Comparison of ENCODE assay signal across 8 mouse cellular contexts in genomic region chr13:45000836-45001227, GRCm38 (mm10). TPM values are rescaled to one million over a fixed set of nuclear protein-coding genes. Genes with fewer than 3 reads are reported as not detected.
DNase-seq lines count a peak whose midpoint lies in the region; ATAC-seq lines count a peak whose summit lies in the region.

No protein-coding gene starts in this region.

- peaks cover 5% of the 10 kb centered on the region; the same call in 1 of the 2 replicates for H3K4me1 ChIP-seq in forebrain, embryonic 11.5 days (replicated peaks; ENCODE audit: control insufficient read depth, insufficient read depth, low read length)
- peaks cover 29% of the 10 kb centered on the region for H3K4me1 ChIP-seq in hindbrain, embryonic 15.5 days (replicated peaks)
- peaks cover 34% of the 10 kb centered on the region for H3K4me1 ChIP-seq in liver, embryonic 13.5 days (replicated peaks)

- 23% methylated on average over 7 of the region's 7 CpGs for whole genome bisulfite sequencing in forebrain, embryonic 11.5 days
- WGBS in hindbrain, embryonic 15.5 days = 11% methylated on average over 7 of the region's 7 CpGs
- WGBS in liver, embryonic 13.5 days (ENCODE audit: insufficient replicate concordance) = 22% methylated on average over 7 of the region's 7 CpGs

- H3K9me3 ChIP-seq in forebrain, embryonic 11.5 days (ENCODE audit: control insufficient read depth, low read length) = no peaks in the 10 kb centered on the region
- H3K9me3 ChIP-seq in hindbrain, embryonic 15.5 days = no peaks in the 10 kb centered on the region
- no peaks in the 10 kb centered on the region for H3K9me3 ChIP-seq in liver, embryonic 13.5 days (replicated peaks)

- peak; percentile 32 to 34 for DNase-seq in right cerebral cortex, adult 2 months (ENCODE audit: low spot score in 2 of 2)
- no peak for DNase-seq in right cerebral cortex, postnatal 4 days
- DNase-seq in c-Kit-positive CD71-positive TER-119-negative erythroid progenitor cells, embryonic 14.5 days (ENCODE audit: low read depth) = peak; percentile 64
- peak; percentile 66 for DNase-seq in forebrain, embryonic 11.5 days (ENCODE audit: low spot score)
- peak; percentile 34 for DNase-seq in liver, embryonic 13.5 days
- peak; percentile 30 to 53 for DNase-seq in natural killer cell, adult 2 months (ENCODE audit: low spot score in 2 of 2)
- no peak for DNase-seq in testis, postnatal 14 days (ENCODE audit: low spot score)

- H3K36me3 ChIP-seq in forebrain, embryonic 11.5 days (ENCODE audit: control insufficient read depth, insufficient read depth, low read length) = no peaks in the 10 kb centered on the region
- no peaks in the 10 kb centered on the region for H3K36me3 ChIP-seq in hindbrain, embryonic 15.5 days
- peaks cover 6% of the 10 kb centered on the region for H3K36me3 ChIP-seq in liver, embryonic 13.5 days

- peak overlapping the region; percentile 79 for H3K4me3 ChIP-seq in forebrain, embryonic 11.5 days (ENCODE audit: low read depth, low read length)
- peak overlapping the region; percentile 68 for H3K4me3 ChIP-seq in hindbrain, embryonic 15.5 days
- H3K4me3 ChIP-seq in liver, embryonic 13.5 days (replicated peaks) = peak overlapping the region; percentile 88

- no peak for ATAC-seq in forebrain, embryonic 11.5 days (replicated peaks; ENCODE audit: low FRiP score)
- no peak for ATAC-seq in hindbrain, embryonic 15.5 days (ENCODE audit: low FRiP score, low read depth)
- ATAC-seq in liver, embryonic 13.5 days (ENCODE audit: low read depth) = no peak

- H3K27me3 ChIP-seq in forebrain, embryonic 11.5 days (ENCODE audit: control insufficient read depth, insufficient read depth, low read length) = no peaks in the 10 kb centered on the region
- H3K27me3 ChIP-seq in hindbrain, embryonic 15.5 days = no peaks in the 10 kb centered on the region
- H3K27me3 ChIP-seq in liver, embryonic 13.5 days = no peaks in the 10 kb centered on the region

- peak overlapping the region; percentile 84 for H3K4me2 ChIP-seq in forebrain, embryonic 11.5 days (ENCODE audit: low read depth, low read length, severe bottlenecking)
- H3K4me2 ChIP-seq in hindbrain, embryonic 15.5 days = peak overlapping the region; percentile 81
- H3K4me2 ChIP-seq in liver, embryonic 13.5 days = peak overlapping the region; percentile 99

- H3K27ac ChIP-seq in forebrain, embryonic 11.5 days (ENCODE audit: low read depth, low read length) = no peak overlapping the region
- H3K27ac ChIP-seq in hindbrain, embryonic 15.5 days (replicated peaks) = 0 out of 2 replicates have a peak overlapping the region, but pooled peaks have one; percentile 84
- H3K27ac ChIP-seq in liver, embryonic 13.5 days = peak overlapping the region; percentile 47

- H3K9ac ChIP-seq in forebrain, embryonic 11.5 days (ENCODE audit: low read length) = peak overlapping the region; percentile 83; the same call in 1 of the 2 replicates
- H3K9ac ChIP-seq in hindbrain, embryonic 15.5 days = peak overlapping the region; percentile 71
- H3K9ac ChIP-seq in liver, embryonic 13.5 days = peak overlapping the region; percentile 88

RNA-seq across cellular contexts. Expression of gene Dtnbp1, which starts 1.1 kb away (rescaled TPM):
- 73.3 and 87.6 TPM in 2 replicates for polyA plus RNA-seq in forebrain, embryonic 11.5 days (2014; fragmentation: Nextera tagmentation; extraction: Ambion mirVana)
- 132 and 140 TPM in 2 replicates for polyA plus RNA-seq in hindbrain, embryonic 15.5 days (2015; fragmentation: Nextera tagmentation; extraction: Ambion mirVana)
- 29.5 and 30.2 TPM in 2 replicates for polyA plus RNA-seq in liver, embryonic 13.5 days (2015; fragmentation: Nextera tagmentation; extraction: Ambion mirVana)

Comparison
In these comparisons a context has a peak if more than half of its experiments do, and no peak if none do; other contexts are left out.
1. DNase-seq: peak in right cerebral cortex, adult 2 months (2 of 2), c-Kit-positive CD71-positive TER-119-negative erythroid progenitor cells, embryonic 14.5 days (single experiment), forebrain, embryonic 11.5 days (single experiment), liver, embryonic 13.5 days (single experiment) and natural killer cell, adult 2 months (2 of 2); none in right cerebral cortex, postnatal 4 days (single experiment) and testis, postnatal 14 days (single experiment).
2. Peak in every context shown above with its lines, with median percentiles within 50 percentile points of each other: H3K4me2 ChIP-seq, H3K4me3 ChIP-seq and H3K9ac ChIP-seq.